Mouse (Mus musculus): ENCODE measurements at regions not wholly inside any gene's neighbourhood (a gene's known extent, or its start where the extent isn't known, plus 50 kb on each side); places are given as distances from the start of the nearest gene placed in this dataset.

- Histone ChIP-seq H3K4me3 (no peak overlapping the region), H3K27ac (no peak overlapping the region), H3K27me3 (ENCODE audit: insufficient read depth, poor library complexity, severe bottlenecking) (no peaks in the 10 kb centered on the region), H3K4me1 (replicated peaks) (no peaks in the 10 kb centered on the region), H3K9me3 (no peaks in the 10 kb centered on the region), H3K36me3 (no peaks in the 10 kb centered on the region)
- DNase-seq (ENCODE audit: low spot score), result no peak
- WGBS, result 82% methylated on average over 9 of the region's 9 CpGs
Measured at GRCm38 (mm10) chr5:43107436-43108259, 125.3 kb upstream of the Cpeb2 start.

GRCm38 (mm10) chr5:43108260-43108589 lies 124.7 kb upstream of the Cpeb2 start:
- Histone ChIP-seq H3K27me3 (ENCODE audit: insufficient read depth, poor library complexity, severe bottlenecking) (no peaks in the 10 kb centered on the region), H3K9me3 (no peaks in the 10 kb centered on the region), H3K36me3 (no peaks in the 10 kb centered on the region), H3K27ac (no peak overlapping the region), H3K4me3 (no peak overlapping the region), H3K4me1 (replicated peaks) (no peaks in the 10 kb centered on the region)
- no peak for DNase-seq (ENCODE audit: low spot score)
- WGBS, result 80% methylated on average over 2 of the region's 2 CpGs

- DNase-seq (ENCODE audit: low spot score), result no peak
- Histone ChIP-seq H3K9me3 (no peaks in the 10 kb centered on the region), H3K27ac (no peak overlapping the region), H3K27me3 (ENCODE audit: insufficient read depth, poor library complexity, severe bottlenecking) (no peaks in the 10 kb centered on the region), H3K36me3 (no peaks in the 10 kb centered on the region), H3K4me1 (replicated peaks) (no peaks in the 10 kb centered on the region), H3K4me3 (no peak overlapping the region)
- 85% methylated on average over 5 of the region's 5 CpGs for WGBS
Measured at GRCm38 (mm10) chr5:43110122-43110521, 122.8 kb upstream of the Cpeb2 start.

- WGBS, result 86% methylated on average over 2 of the region's 2 CpGs
- Histone ChIP-seq H3K36me3 (no peaks in the 10 kb centered on the region), H3K4me3 (no peak overlapping the region), H3K27ac (no peak overlapping the region), H3K27me3 (ENCODE audit: insufficient read depth, poor library complexity, severe bottlenecking) (no peaks in the 10 kb centered on the region), H3K4me1 (replicated peaks) (no peaks in the 10 kb centered on the region), H3K9me3 (no peaks in the 10 kb centered on the region)
- no peak for DNase-seq (ENCODE audit: low spot score)
Measured at GRCm38 (mm10) chr5:43111740-43112139, 121.2 kb upstream of the Cpeb2 start.

GRCm38 (mm10) chr5:43113405-43114119 lies 119.4 kb upstream of the Cpeb2 start:
- no peak for DNase-seq (ENCODE audit: low spot score)
- H3K4me1 ChIP-seq (replicated peaks), result no peaks in the 10 kb centered on the region
- 72% methylated on average over 12 of the region's 12 CpGs for WGBS
- no peaks in the 10 kb centered on the region for H3K27me3 ChIP-seq (ENCODE audit: insufficient read depth, poor library complexity, severe bottlenecking)
- H3K4me3 ChIP-seq, result no peak overlapping the region
- no peaks in the 10 kb centered on the region for H3K9me3 ChIP-seq
- H3K36me3 ChIP-seq, result no peaks in the 10 kb centered on the region
- H3K27ac ChIP-seq, result no peak overlapping the region

GRCm38 (mm10) chr5:43115507-43115906 lies 117.5 kb upstream of the Cpeb2 start:
- WGBS, result 95% methylated on average over 3 of the region's 3 CpGs
- Histone ChIP-seq H3K4me3 (no peak overlapping the region), H3K36me3 (no peaks in the 10 kb centered on the region), H3K27ac (no peak overlapping the region), H3K4me1 (replicated peaks) (no peaks in the 10 kb centered on the region), H3K9me3 (no peaks in the 10 kb centered on the region), H3K27me3 (ENCODE audit: insufficient read depth, poor library complexity, severe bottlenecking) (no peaks in the 10 kb centered on the region)
- no peak for DNase-seq (ENCODE audit: low spot score)

- WGBS, result 85% methylated on average over 7 of the region's 7 CpGs
Measured at GRCm38 (mm10) chr5:43116821-43117220, 116.1 kb upstream of the Cpeb2 start.

GRCm38 (mm10) chr5:43121065-43121464 lies 111.9 kb upstream of the Cpeb2 start:
- WGBS, result 89% methylated on average over 2 of the region's 2 CpGs
- Histone ChIP-seq H3K36me3 (no peaks in the 10 kb centered on the region), H3K4me3 (no peak overlapping the region), H3K9me3 (no peaks in the 10 kb centered on the region), H3K27ac (no peak overlapping the region), H3K4me1 (replicated peaks) (no peaks in the 10 kb centered on the region), H3K27me3 (ENCODE audit: insufficient read depth, poor library complexity, severe bottlenecking) (no peaks in the 10 kb centered on the region)
- DNase-seq (ENCODE audit: low spot score), result no peak

More at GRCm38 (mm10) chr5:43116821-43117220, 116.1 kb upstream of the Cpeb2 start:
- Histone ChIP-seq H3K4me3 (no peak overlapping the region), H3K4me1 (replicated peaks) (no peaks in the 10 kb centered on the region), H3K27me3 (ENCODE audit: insufficient read depth, poor library complexity, severe bottlenecking) (no peaks in the 10 kb centered on the region), H3K27ac (no peak overlapping the region), H3K36me3 (no peaks in the 10 kb centered on the region), H3K9me3 (no peaks in the 10 kb centered on the region)
- DNase-seq (ENCODE audit: low spot score), result no peak

- no peaks in the 10 kb centered on the region for H3K36me3 ChIP-seq
- H3K27me3 ChIP-seq (ENCODE audit: insufficient read depth, poor library complexity, severe bottlenecking), result no peaks in the 10 kb centered on the region
- H3K4me1 ChIP-seq (replicated peaks), result no peaks in the 10 kb centered on the region
- H3K27ac ChIP-seq, result no peak overlapping the region
- H3K9me3 ChIP-seq, result no peaks in the 10 kb centered on the region
- H3K4me3 ChIP-seq, result no peak overlapping the region
- no peak for DNase-seq (ENCODE audit: low spot score)
Measured at GRCm38 (mm10) chr5:43124301-43124700, 108.7 kb upstream of the Cpeb2 start.

GRCm38 (mm10) chr5:43125774-43126536 lies 107.0 kb upstream of the Cpeb2 start:
- WGBS, result 83% methylated on average over 3 of the region's 3 CpGs
- Histone ChIP-seq H3K9me3 (no peaks in the 10 kb centered on the region), H3K36me3 (no peaks in the 10 kb centered on the region), H3K4me1 (replicated peaks) (no peaks in the 10 kb centered on the region), H3K27me3 (ENCODE audit: insufficient read depth, poor library complexity, severe bottlenecking) (no peaks in the 10 kb centered on the region), H3K4me3 (no peak overlapping the region), H3K27ac (no peak overlapping the region)
- DNase-seq (ENCODE audit: low spot score), result no peak

- 87% methylated on average over 4 of the region's 4 CpGs for WGBS
- no peak overlapping the region for H3K27ac ChIP-seq
- no peak for DNase-seq (ENCODE audit: low spot score)
- H3K9me3 ChIP-seq, result no peaks in the 10 kb centered on the region
- H3K36me3 ChIP-seq, result no peaks in the 10 kb centered on the region
- H3K4me3 ChIP-seq, result no peak overlapping the region
- H3K4me1 ChIP-seq (replicated peaks), result no peaks in the 10 kb centered on the region
- H3K27me3 ChIP-seq (ENCODE audit: insufficient read depth, poor library complexity, severe bottlenecking), result no peaks in the 10 kb centered on the region
Measured at GRCm38 (mm10) chr5:43130377-43130776, 102.6 kb upstream of the Cpeb2 start.

GRCm38 (mm10) chr5:43130901-43131557 lies 101.9 kb upstream of the Cpeb2 start:
- no peak overlapping the region for H3K4me3 ChIP-seq
- WGBS, result 89% methylated on average over 5 of the region's 5 CpGs
- H3K27ac ChIP-seq, result no peak overlapping the region
- no peaks in the 10 kb centered on the region for H3K27me3 ChIP-seq (ENCODE audit: insufficient read depth, poor library complexity, severe bottlenecking)
- no peaks in the 10 kb centered on the region for H3K4me1 ChIP-seq (replicated peaks)
- H3K36me3 ChIP-seq, result no peaks in the 10 kb centered on the region
- no peaks in the 10 kb centered on the region for H3K9me3 ChIP-seq
- DNase-seq (ENCODE audit: low spot score), result no peak

Data from hindbrain, embryonic 10.5 days (tissue).